Mouse (Mus musculus): ENCODE results near the gene Exoc6b.

GRCm38 (mm10) chr6:84638206-84638605 is 431.1 kb downstream of the Exoc6b start:
- TF ChIP-seq CTCF (IDR thresholded peaks at IDR 0.05; ENCODE audit: low read depth), result no peak
- TF ChIP-seq EP300 (IDR thresholded peaks at IDR 0.05; ENCODE audit: low read depth), result no peak

Measured in heart, postnatal 0 days (tissue).